Mouse (Mus musculus) spleen, adult 2 months (tissue): ENCODE results near the gene Serpina16.

Source experiments
- CTCF ChIP-seq: fragments of 200-500 bp; IDR thresholded peaks from 2 replicates; pipeline ENCODE4 v1.5.1; 2011; ENCODE audit warnings: mild to moderate bottlenecking, inconsistent platforms; ENCODE audit not compliant: insufficient read depth, insufficient read length, insufficient replicate concordance; ENCODE audit errors: extremely low read depth
- POLR2A ChIP-seq: fragments of 200-500 bp; IDR thresholded peaks from 2 replicates; pipeline ENCODE4 v1.6.1; 2011; ENCODE audit warnings: low read depth, low read length, inconsistent platforms

DNA sequence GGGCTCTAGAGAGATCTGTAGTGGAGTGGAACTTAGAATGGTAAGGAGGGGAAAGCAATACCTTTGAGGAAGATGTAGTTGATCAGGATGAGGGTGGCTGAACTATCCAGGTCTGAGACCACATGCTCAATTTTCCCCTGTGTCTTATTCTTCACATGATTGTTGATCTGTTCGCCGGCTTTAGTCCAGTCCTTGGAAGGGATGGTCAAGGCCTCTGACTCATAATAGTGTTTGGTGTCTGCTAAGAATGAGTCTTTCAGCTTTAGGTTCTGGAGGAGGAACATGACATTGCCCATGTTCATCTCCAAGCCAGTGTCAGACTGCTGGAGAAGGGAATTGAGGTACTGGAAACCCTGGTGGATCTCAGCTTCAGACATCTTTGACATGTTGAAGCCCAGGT, 22.1 kb downstream of the Serpina16 start:
- no peak for TF ChIP-seq POLR2A
- TF ChIP-seq CTCF, result no peak
